Mouse (Mus musculus) T-helper 17 cell (primary cell): ENCODE measurements around the gene Tmem171.

Experiments used
- in situ Hi-C, 2 experiments: fragments of 300-600 bp; cut with MboI, MseI; formaldehyde crosslinking; loops; 1 replicate in 1 of 2; 2 replicates in 1 of 2; pipeline ENCODE4 v1.15.1; 2025; ENCODE audit warnings: high pct_unique_total_duplicates in 2 of 2

The Tmem171 gene

GRCm38 (mm10) chr13:98696716-98697115 is 2.1 kb upstream of the Tmem171 start:
- in situ Hi-C loops = loop anchor here (10.0 to 25.0 kb wide), 3 partner anchors 62 to 1066 kb away; partner anchors contain the start of gene Tmem174 (in 1 of the 2)

- in situ Hi-C loops = loop anchor here (10.0 to 25.0 kb wide), 3 partner anchors 61 to 1067 kb away; partner anchors contain the start of gene Tmem174 (in 1 of the 2)
These were observed 912 bp upstream of the Tmem171 start for GRCm38 (mm10) chr13:98695546-98695945.

GRCm38 (mm10) chr13:98693316-98693715 is 1.3 kb downstream of the Tmem171 start:
- in situ Hi-C loops = loop anchor here (10.0 to 25.0 kb wide), 3 partner anchors 59 to 1069 kb away; partner anchors contain the start of gene Tmem174 (in 1 of the 2)

DNA sequence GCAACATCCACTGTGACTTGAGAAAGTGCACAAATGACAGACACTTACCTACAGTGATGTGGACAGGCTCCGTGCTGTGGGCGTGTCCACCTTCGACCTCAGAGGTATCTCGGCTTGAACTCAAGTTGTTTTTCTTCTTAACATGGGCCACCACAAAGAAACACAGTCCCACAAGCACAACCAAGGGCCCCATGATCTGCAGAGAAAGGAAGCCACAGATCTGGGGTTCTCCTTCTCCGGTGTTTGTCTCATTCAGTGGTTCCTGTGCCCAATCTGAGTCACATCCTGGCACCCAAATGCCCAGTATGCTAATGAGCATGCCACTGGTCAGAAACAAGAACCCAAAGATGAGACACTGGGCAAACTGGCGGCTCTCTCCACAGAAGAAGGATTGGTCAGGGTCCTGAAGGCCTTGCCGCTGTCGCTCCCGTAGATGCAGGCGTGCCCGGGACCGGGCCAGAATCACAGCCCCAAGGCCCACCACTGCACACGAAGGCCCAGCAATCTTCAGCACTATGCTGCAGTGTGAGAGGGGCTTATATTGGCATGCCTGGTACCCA is 2.6 kb downstream of the Tmem171 start:
- in situ Hi-C loops = loop anchor here (10.0 to 25.0 kb wide), 3 partner anchors 57 to 1070 kb away; partner anchors contain the start of gene Tmem174 (in 1 of the 2)

- in situ Hi-C loops = loop anchor here (10.0 to 25.0 kb wide), 3 partner anchors 56 to 1071 kb away; partner anchors contain the start of gene Tmem174 (in 1 of the 2)
These were observed 3.7 kb downstream of the Tmem171 start for GRCm38 (mm10) chr13:98690886-98691285.

DNA sequence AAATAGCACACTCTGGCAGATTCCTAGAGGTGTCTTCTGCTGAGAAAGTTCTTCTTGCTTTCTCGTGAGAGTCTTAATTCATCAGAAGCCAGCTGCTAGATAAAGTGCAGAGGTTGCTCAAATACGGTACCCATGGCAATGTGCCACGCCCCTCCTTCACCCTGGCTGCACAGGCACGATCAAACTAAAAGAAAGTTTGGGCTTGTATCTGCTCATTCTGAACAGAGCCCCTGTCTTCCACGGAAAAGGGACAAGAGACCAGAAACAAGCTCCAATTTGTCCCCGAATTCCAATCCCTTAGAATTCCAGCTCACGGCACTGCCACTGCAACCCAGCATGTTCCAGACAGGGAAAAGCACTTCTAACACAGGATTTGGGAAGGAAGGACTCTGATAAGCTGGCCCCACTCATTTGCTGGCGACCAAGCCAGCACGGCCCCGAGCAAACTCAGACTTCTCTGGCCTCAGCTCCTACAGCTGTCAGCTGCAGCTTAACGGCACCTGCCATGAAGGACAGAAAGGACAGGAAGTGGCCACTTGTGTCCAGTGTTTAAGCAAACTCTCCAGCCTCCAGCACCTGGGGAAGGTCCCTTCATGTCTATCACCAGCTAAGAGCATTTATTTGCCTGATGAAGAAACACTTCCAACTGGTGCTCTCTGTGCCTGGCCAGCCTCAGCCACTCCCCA is 4.9 kb downstream of the Tmem171 start:
- in situ Hi-C loops = loop anchor here (10.0 to 25.0 kb wide), 3 partner anchors 55 to 1073 kb away; partner anchors contain the start of gene Tmem174 (in 1 of the 2)

- in situ Hi-C loops = loop anchor here in 1 of 2 experiments (25.0 kb wide), 1 partner anchor 1074 kb away; no protein-coding TSS in a partner anchor
These were observed 6.7 kb downstream of the Tmem171 start for GRCm38 (mm10) chr13:98687931-98688330.

DNA sequence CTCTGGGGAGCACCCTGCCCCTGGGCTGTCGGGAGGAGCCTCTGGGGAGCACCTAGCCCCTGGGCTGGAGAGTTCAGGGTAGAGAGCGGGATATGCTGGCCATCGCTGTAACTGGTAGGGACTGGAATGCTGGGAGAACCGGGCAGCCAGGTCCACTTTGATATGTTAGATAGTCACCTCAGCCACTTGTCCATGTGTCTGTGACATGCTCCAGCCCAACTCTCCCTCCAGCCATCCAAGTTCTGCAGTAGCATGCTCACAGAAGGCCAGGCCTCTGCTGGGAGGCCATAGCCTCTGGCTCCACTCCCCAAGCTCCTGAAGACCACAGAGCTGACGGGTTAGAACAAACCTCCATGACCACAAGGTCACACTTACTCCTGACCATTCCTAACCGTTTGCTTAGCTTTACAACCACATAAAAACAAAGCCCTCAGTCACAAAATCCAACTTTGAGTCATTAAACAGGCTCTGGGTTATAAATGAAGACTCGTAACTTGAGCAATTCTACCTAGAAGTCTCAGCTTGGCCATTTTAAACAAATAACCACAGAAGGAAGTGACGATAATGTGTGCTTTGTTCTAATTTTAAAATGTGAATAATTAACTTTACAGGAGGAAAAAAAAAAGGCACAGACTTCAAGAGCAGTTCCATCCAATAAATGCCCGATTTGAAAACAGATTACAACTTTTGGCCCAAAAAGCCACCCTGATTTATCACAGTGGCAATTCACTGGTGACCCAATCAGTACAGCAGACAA is 10.3 kb downstream of the Tmem171 start:
- in situ Hi-C loops = loop anchor here in 1 of 2 experiments (25.0 kb wide), 1 partner anchor 1078 kb away; no protein-coding TSS in a partner anchor

- in situ Hi-C loops = loop anchor here in 1 of 2 experiments (25.0 kb wide), 1 partner anchor 1079 kb away; no protein-coding TSS in a partner anchor
These were observed 11.2 kb downstream of the Tmem171 start for GRCm38 (mm10) chr13:98683412-98683811.

DNA sequence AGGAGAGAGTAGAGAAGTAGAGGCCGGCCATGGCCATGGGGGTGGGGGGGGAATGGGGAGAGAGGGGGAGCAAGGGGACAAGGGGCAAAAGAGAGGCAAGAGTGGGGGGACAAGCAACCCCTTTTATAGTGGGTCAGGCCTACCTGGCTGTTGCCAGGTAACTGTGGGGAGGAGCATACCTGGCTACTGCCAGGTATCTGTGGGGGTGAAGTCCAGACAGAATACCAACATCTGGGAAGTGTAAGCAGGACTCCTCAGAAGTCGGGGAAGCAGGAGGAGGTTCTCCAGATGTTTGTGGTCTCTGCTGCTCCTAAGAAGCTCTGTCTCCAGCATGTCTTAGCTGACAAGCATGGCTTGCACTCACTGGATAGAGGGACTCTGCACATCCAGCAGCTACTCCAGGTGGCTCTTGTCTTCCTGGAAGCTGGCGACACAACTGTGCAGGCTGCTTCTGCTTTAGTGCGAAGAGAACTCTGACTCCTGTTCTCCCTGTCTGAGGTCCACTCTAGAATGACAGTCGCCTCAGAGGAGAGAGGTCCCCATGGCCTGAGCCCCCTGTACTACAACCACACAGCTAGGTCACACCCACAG is 14.1 kb downstream of the Tmem171 start:
- in situ Hi-C loops = loop anchor here in 1 of 2 experiments (25.0 kb wide), 1 partner anchor 1082 kb away; no protein-coding TSS in a partner anchor

DNA sequence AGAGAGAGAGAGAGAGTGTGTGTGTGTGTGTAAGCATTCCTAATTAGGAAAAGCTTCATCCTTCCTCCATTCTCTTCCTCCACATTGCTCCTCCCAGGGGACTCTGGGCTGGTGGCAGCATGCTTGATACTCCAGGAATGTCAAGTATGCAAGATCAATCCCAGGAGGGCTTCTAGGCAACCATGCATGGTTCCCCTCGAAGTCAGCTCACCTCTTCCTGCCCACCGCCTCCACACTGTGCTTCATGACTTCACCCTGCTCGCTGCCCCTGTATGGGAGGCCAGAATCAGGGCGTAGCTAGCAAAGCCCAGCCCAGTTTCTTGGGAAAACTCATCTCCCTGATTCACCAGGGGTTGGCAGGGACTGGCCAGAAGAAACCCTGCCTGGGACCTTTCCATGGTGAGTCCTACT is 15.0 kb downstream of the Tmem171 start:
- in situ Hi-C loops = loop anchor here in 1 of 2 experiments (5.0 to 25.0 kb wide), 2 partner anchors 37 to 1083 kb away; no protein-coding TSS in a partner anchor

- in situ Hi-C loops = loop anchor here in 1 of 2 experiments (5.0 to 25.0 kb wide), 2 partner anchors 37 to 1083 kb away; no protein-coding TSS in a partner anchor
These were observed 15.4 kb downstream of the Tmem171 start for GRCm38 (mm10) chr13:98679230-98679629.

DNA sequence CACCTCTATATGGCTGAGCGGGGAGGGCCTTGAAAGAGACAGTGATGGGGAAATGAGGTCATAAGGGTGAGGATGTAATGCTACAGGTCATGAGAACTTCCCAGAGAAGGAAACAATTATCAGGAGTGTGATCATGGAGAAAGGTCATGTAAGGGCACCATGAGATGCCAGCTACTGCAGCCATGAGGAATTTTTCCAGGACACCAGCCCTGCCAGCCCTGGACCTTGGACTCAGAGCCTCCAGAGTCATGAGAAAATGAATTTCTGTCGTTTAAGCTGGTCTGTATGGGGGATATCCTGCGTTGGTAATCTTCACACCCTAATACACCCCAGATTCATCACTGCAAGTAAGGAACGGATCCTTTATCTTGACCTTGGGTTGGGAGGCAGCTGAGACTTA is 20.7 kb downstream of the Tmem171 start:
- in situ Hi-C loops = no loop called here

- in situ Hi-C loops = no loop called here
These were observed 25.3 kb downstream of the Tmem171 start for GRCm38 (mm10) chr13:98669296-98669695.

GRCm38 (mm10) chr13:98667316-98667715 is 27.3 kb downstream of the Tmem171 start:
- in situ Hi-C loops = no loop called here

- in situ Hi-C loops = no loop called here
These were observed 29.4 kb downstream of the Tmem171 start for GRCm38 (mm10) chr13:98665240-98665639.

- in situ Hi-C loops = no loop called here
These were observed 32.4 kb downstream of the Tmem171 start for GRCm38 (mm10) chr13:98662173-98662675.

- in situ Hi-C loops = no loop called here
These were observed 38.6 kb downstream of the Tmem171 start for GRCm38 (mm10) chr13:98656034-98656471.

DNA sequence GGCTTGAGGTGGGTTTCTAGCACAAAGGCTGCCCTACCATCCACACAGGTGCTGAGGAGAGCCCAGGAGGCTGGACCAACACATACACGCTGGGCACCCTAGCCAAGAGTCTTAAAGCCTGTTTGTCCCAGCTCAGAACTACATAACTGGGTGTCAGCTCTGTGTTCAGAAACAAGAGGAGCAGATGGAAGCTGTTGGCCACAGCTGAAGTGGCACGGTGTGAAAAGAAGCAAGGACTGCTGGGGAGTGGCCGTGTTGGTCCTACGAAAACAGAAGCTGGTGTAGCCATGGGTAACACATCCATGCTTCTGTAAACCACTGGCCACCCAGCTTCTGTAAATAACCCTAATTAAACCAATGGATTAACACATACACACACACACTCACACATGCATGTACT is 39.3 kb downstream of the Tmem171 start:
- in situ Hi-C loops = no loop called here

DNA sequence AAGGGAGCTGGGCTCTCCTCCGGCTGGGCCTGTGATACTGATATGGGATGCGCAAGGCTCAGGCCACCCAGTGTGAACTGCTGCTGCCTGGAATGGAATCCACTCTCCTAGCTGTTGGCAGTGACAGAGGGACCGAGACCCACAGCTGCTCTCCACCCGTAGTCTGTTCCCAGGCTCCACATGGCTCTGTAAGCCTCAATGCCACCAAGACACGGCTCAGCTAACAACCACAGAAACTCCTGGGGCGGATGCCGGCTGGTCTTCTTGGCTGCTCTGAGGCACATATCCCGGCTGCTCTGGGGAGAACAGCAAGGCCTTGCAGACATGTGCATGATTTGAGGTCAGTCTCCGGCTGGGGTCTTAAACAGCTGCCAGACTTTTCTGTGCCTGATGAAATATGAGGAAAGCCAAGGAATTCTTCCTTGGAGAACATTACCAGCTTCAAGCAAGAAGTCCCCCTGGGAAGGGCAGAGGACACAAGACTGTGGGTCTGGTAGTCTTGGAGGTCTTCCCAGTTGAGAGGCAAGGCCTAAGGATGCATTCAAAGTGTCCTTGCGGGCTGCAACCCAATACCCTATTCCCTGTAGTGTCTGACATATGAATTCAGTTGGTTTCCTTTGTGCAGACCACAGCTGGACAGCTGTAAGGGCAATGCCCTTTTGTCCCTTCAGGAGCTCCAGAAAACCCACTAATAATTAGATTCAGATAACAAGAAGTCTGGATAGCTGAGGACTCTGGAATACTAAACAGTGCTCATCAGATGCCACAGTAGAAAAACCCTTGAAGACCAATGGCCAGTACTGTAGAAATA is 40.3 kb downstream of the Tmem171 start:
- in situ Hi-C loops = no loop called here
